Mouse (Mus musculus) embryonic fibroblast, embryonic 13.5 days (primary cell): ENCODE results near the gene Slf2. TPM values are rescaled to one million over a fixed set of nuclear protein-coding genes. Genes with fewer than 3 reads are reported as not detected.

Experiments
- H3K27ac ChIP-seq: 2 replicates; pipeline ENCODE4 v1.5.1; 2012; ENCODE audit warnings: low read length, control low read depth, inconsistent platforms; ENCODE audit not compliant: insufficient read depth
- H3K4me1 ChIP-seq: 2 replicates; pipeline ENCODE4 v1.6.1; 2011; ENCODE audit warnings: low read length; ENCODE audit not compliant: control insufficient read depth, insufficient read depth
- H3K4me3 ChIP-seq: 2 replicates; pipeline ENCODE4 v1.5.1; 2011; ENCODE audit warnings: mild to moderate bottlenecking, control low read depth, low read length; ENCODE audit not compliant: insufficient read depth
- CTCF ChIP-seq: IDR thresholded peaks from 2 replicates; pipeline ENCODE4 v1.5.1; 2011; ENCODE audit warnings: mild to moderate bottlenecking, control low read depth, low read length, moderate library complexity, borderline replicate concordance; ENCODE audit not compliant: insufficient read depth
- POLR2A ChIP-seq: IDR thresholded peaks from 2 replicates; pipeline ENCODE4 v1.6.1; 2011; ENCODE audit warnings: low read depth, mild to moderate bottlenecking, control low read depth, low read length, moderate library complexity
- polyA plus RNA-seq: library from polyadenylated mRNA; stranded (reverse); fragments of >200 nt; gene quantifications from 2 replicates; pipeline ENCODE4 v1.2.4, GENCODE M21; 2011; ENCODE audit warnings: low read depth; ENCODE audit not compliant: missing spikeins, insufficient read length

Slf2 gene
- polyA plus RNA-seq, 1 experiment, result 28.0 TPM

DNA sequence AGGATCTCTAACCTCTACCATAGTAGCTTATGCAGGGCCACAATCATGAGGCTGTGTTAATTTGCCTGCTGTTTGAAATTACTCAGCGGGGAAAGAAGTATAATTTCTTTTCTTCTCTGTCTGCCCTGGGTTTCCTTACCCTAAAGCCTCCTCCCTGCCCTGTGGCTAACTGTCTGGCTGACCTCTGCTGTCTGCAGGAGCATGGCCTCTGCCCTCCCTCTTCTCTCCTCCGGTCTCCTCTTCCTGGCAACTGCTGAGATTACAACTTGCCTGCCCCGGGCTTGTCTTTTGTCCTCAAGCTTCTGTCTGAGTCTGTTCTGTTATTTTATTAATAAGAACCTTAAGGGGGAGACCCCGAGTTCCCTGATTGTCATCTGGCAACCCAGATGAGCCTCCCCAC, 25.6 kb upstream of the Slf2 start:
- TF ChIP-seq CTCF (no peak), POLR2A (no peak)
- H3K4me3 ChIP-seq, result no peak overlapping the region
- peaks cover 21% of the 10 kb centered on the region for H3K4me1 ChIP-seq
- H3K27ac ChIP-seq, result no peak overlapping the region

- Histone ChIP-seq H3K27ac (peak overlapping the region; percentile 75), H3K4me3 (no peak overlapping the region), H3K4me1 (peaks cover 18% of the 10 kb centered on the region)
- TF ChIP-seq POLR2A (no peak), CTCF (no peak)
Measured at GRCm38 (mm10) chr19:44907851-44908690, 22.9 kb upstream of the Slf2 start.

- Histone ChIP-seq H3K4me3 (no peak overlapping the region), H3K27ac (peak overlapping the region; percentile 75), H3K4me1 (peaks cover 18% of the 10 kb centered on the region)
- TF ChIP-seq POLR2A (no peak), CTCF (no peak)
Measured at GRCm38 (mm10) chr19:44908836-44909460, 22.0 kb upstream of the Slf2 start.

GRCm38 (mm10) chr19:44914481-44915249, 16.3 kb upstream of the Slf2 start:
- no peak for TF ChIP-seq CTCF
- TF ChIP-seq POLR2A, result no peak
- Histone ChIP-seq H3K4me1 (no peaks in the 10 kb centered on the region; the same call in 1 of the 2 replicates), H3K27ac (0 out of 2 replicates have a peak overlapping the region, but pooled peaks have one; percentile 27), H3K4me3 (no peak overlapping the region)

DNA sequence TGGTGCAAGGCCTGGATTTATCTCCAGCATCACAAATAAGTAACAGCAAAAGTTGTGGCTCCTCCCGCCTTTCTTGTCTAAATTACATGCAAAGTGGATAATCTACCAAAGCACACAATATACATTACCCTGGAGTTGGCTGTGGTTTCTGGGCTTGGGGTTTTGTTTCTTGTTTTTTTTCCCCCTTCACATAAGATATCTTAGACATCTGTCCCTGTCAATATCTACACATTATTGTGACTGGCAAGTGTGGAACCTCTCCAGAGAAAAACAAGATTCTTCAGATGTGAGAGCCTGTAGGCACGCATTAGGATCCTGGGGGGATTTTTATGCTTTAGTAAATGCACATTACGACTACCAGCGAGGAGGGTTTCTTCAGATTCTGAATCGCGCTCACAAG, 12.8 kb upstream of the Slf2 start:
- H3K4me1 ChIP-seq, result no peaks in the 10 kb centered on the region; the same call in 1 of the 2 replicates
- no peak for TF ChIP-seq CTCF
- TF ChIP-seq POLR2A, result no peak

DNA sequence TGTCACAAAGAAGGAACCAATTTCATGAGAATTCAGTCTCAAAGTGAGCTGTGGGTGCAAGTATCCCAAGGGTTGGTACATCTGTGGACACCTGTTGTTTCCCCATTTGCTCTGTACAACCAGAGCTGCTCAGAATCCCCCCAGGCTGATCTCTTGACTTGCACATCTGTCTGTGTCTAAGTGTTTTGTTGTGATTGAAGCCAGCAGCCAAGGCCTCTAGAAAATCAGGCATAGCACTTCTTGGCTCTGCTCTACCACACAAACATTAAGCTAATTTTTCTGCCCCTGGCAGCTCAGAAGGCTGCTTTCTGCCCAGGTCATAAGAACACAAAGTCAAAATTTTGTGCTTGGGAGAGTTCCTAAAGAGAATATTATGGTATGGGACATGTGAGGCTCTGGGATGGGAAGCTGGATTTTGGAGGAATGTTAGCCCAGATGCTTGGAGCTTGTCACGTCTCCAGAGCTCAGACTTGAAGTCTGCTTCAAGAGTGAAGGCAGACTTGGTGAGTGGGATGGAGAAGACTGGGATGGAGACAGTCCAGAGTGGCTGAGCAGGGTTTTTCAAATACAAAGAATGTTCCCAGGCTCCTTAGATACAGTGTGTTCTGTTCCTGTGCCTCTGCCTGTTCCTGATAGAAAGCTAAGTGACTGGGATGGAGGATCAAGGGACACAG, 9.3 kb upstream of the Slf2 start:
- TF ChIP-seq CTCF (no peak), POLR2A (no peak)
- Histone ChIP-seq H3K4me3 (no peak overlapping the region), H3K4me1 (0 out of 2 replicates have a peak, but pooled peaks cover 2% of the 10 kb centered on the region), H3K27ac (no peak overlapping the region)

More for the DNA sequence above, 12.8 kb upstream of the Slf2 start:
- Histone ChIP-seq H3K4me3 (no peak overlapping the region), H3K27ac (no peak overlapping the region)

DNA sequence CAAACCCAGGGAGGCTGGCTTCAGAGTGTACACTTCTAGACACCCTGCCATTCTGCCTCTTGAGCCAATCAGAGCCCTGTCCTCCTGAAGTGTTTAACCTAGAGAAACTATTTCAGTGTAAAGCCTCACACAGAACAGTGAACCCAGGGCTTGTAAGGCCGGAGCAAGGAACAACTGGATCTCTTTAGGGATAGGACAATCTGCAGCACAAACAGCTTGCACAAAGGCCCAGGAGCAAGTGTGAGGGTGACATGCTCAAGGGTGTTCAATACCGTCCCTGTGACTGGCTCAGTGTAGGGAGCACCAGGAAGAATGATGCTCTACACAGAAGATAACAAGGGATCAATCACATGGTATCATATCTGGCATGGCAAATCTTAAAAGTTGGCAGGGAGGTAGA, 8.4 kb upstream of the Slf2 start:
- 0 out of 2 replicates have a peak, but pooled peaks cover 2% of the 10 kb centered on the region for H3K4me1 ChIP-seq
- TF ChIP-seq CTCF (no peak), POLR2A (no peak)
- no peak overlapping the region for H3K27ac ChIP-seq
- H3K4me3 ChIP-seq, result no peak overlapping the region

DNA sequence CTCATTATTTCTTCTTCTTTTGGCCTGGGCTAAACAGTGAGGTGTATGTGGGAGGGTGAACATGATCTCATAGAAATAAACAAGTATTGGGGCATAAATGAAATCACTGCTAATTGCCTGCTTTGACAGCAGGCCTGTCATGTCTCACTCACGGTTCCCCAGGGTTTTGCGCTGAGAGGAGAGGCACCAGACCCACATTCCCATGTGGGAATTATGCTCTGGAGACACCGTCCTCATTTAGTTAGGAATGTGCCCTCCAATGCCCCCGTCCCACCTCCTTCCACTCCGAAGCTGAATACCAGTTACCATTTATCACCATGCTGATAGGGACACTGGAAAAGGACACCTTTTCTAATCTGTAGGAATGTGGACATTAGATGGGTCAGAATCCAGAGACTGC, 6.3 kb upstream of the Slf2 start:
- H3K4me3 ChIP-seq, result no peak overlapping the region
- TF ChIP-seq CTCF (no peak), POLR2A (no peak)
- H3K4me1 ChIP-seq, result peaks cover 7% of the 10 kb centered on the region
- H3K27ac ChIP-seq, result no peak overlapping the region

- TF ChIP-seq CTCF (no peak), POLR2A (no peak)
- peaks cover 7% of the 10 kb centered on the region for H3K4me1 ChIP-seq
- H3K4me3 ChIP-seq, result no peak overlapping the region
- no peak overlapping the region for H3K27ac ChIP-seq
Measured at GRCm38 (mm10) chr19:44926781-44927180, 4.2 kb upstream of the Slf2 start.
